Mouse (Mus musculus) ovary, postnatal 14 days (tissue): ENCODE results near the gene Krtap4-13.
"Not testable (repeated sequence)": the region's sequence is repeated elsewhere in the genome, so short reads cannot be mapped to it uniquely, and the experiment has no call there.

ENCODE experiments used
- DNase-seq: peaks from one replicate; pipeline ENCODE4 v3.0.0; 2022; ENCODE audit warnings: low spot score

Krtap4-13 gene

GRCm38 (mm10) chr11:99809792-99810191 lies at the start of gene Krtap4-13:
Gene Krtap4-13, minus strand, starts transcription at chr11:99809892.
- DNase-seq = not testable (repeated sequence)

- DNase-seq = no peak
These were observed 49.1 kb upstream of the Krtap4-13 start for GRCm38 (mm10) chr11:99858761-99859160.

GRCm38 (mm10) chr11:99857617-99858016 lies 47.9 kb upstream of the Krtap4-13 start, which contains the start of gene Gm11568:
Gene Gm11568, plus strand, starts transcription at chr11:99857917.
- DNase-seq = no peak

- no peak for DNase-seq
These were observed 44.4 kb upstream of the Krtap4-13 start for GRCm38 (mm10) chr11:99854121-99854520.

- DNase-seq = no peak
These were observed 41.8 kb upstream of the Krtap4-13 start, which contains the start of gene Krtap4-16 for GRCm38 (mm10) chr11:99851508-99851907. Gene Krtap4-16, minus strand, starts transcription at chr11:99851608.

GRCm38 (mm10) chr11:99846746-99847145 lies 37.1 kb upstream of the Krtap4-13 start:
- no peak for DNase-seq

- DNase-seq = no peak
These were observed 32.5 kb upstream of the Krtap4-13 start for GRCm38 (mm10) chr11:99842185-99842584.

GRCm38 (mm10) chr11:99837966-99838365 lies 28.3 kb upstream of the Krtap4-13 start, which contains the start of gene 2300003K06Rik:
Gene 2300003K06Rik, minus strand, starts transcription at chr11:99838066.
- DNase-seq = no peak

- not testable (repeated sequence) for DNase-seq
These were observed 5.9 kb upstream of the Krtap4-13 start, which contains the start of gene Gm11564 for GRCm38 (mm10) chr11:99815566-99815965. Gene Gm11564, minus strand, starts transcription at chr11:99815666.

GRCm38 (mm10) chr11:99804346-99804745 lies 5.3 kb downstream of the Krtap4-13 start, which contains the start of gene Gm11554:
Gene Gm11554, minus strand, starts transcription at chr11:99804446.
- DNase-seq = not testable (repeated sequence)

- DNase-seq = not testable (repeated sequence)
These were observed 10.9 kb downstream of the Krtap4-13 start, which contains the start of gene Gm11569 for GRCm38 (mm10) chr11:99798832-99799231. Gene Gm11569, minus strand, starts transcription at chr11:99798932.

GRCm38 (mm10) chr11:99793367-99793766 lies 16.3 kb downstream of the Krtap4-13 start, which contains the start of gene Gm11596:
Gene Gm11596, minus strand, starts transcription at chr11:99793467.
- DNase-seq = no peak

- not testable (repeated sequence) for DNase-seq
These were observed 24.8 kb downstream of the Krtap4-13 start, which contains the start of gene Krtap4-9 for GRCm38 (mm10) chr11:99784900-99785299. Gene Krtap4-9, plus strand, starts transcription at chr11:99785200.

- no peak for DNase-seq
These were observed 29.1 kb downstream of the Krtap4-13 start, which contains the start of gene Krtap4-8 for GRCm38 (mm10) chr11:99780604-99781003. Gene Krtap4-8, minus strand, starts transcription at chr11:99780704.

GRCm38 (mm10) chr11:99778401-99778800 lies 31.3 kb downstream of the Krtap4-13 start:
- no peak for DNase-seq

GRCm38 (mm10) chr11:99772813-99773212 lies 36.9 kb downstream of the Krtap4-13 start, which contains the start of gene Gm11595:
Gene Gm11595, minus strand, starts transcription at chr11:99772913.
- DNase-seq = not testable (repeated sequence)

- no peak for DNase-seq
These were observed 41.3 kb downstream of the Krtap4-13 start for GRCm38 (mm10) chr11:99768410-99768809.
